Mouse (Mus musculus) hindbrain, embryonic 16.5 days (tissue): ENCODE data around the gene Cenpb. TPM values are rescaled to one million over a fixed set of nuclear protein-coding genes. Genes with fewer than 3 reads are reported as not detected.
A peak's percentile ranks its signal among the peaks of the same experiment; 100 is the strongest.
"Not testable (repeated sequence)": the region's sequence is repeated elsewhere in the genome, so short reads cannot be mapped to it uniquely, and the experiment has no call there.

ENCODE experiments used
- ATAC-seq: fragments of 200-750 bp; cut with Nextera tagmentation; 2 replicates; pipeline ENCODE4 v1.8.0; 2017; ENCODE audit warnings: moderate TSS enrichment, moderate library complexity
- H3K27ac ChIP-seq: fragments of 300-500 bp; sonication (generic); 2 replicates; pipeline ENCODE4 v1.5.1; 2014; ENCODE audit warnings: low read depth, mild to moderate bottlenecking, control low read depth, low read length, moderate library complexity
- H3K27me3 ChIP-seq: fragments of 300-500 bp; sonication (generic); replicated peaks from 2 replicates; pipeline ENCODE4 v1.6.1; 2014; ENCODE audit warnings: low read length; ENCODE audit not compliant: control insufficient read depth, insufficient read depth
- H3K36me3 ChIP-seq: fragments of 300-500 bp; sonication (generic); 2 replicates; pipeline ENCODE4 v1.6.1; 2014; ENCODE audit warnings: mild to moderate bottlenecking, low read length, moderate library complexity, mixed read lengths; ENCODE audit not compliant: control insufficient read depth, insufficient read depth
- H3K4me1 ChIP-seq: fragments of 300-500 bp; sonication (generic); 2 replicates; pipeline ENCODE4 v1.6.1; 2014; ENCODE audit warnings: low read depth, low read length; ENCODE audit not compliant: control insufficient read depth, insufficient read depth
- H3K4me2 ChIP-seq: fragments of 300-500 bp; sonication (generic); 2 replicates; pipeline ENCODE4 v1.6.1; 2014; ENCODE audit warnings: mild to moderate bottlenecking, low read length, control low read depth, moderate library complexity
- H3K4me3 ChIP-seq: fragments of 300-500 bp; sonication (generic); 2 replicates; pipeline ENCODE4 v1.5.1; 2014; ENCODE audit warnings: mild to moderate bottlenecking, low read length, control low read depth, moderate library complexity
- H3K9ac ChIP-seq: fragments of 300-500 bp; sonication (generic); 2 replicates; pipeline ENCODE4 v1.6.1; 2014; ENCODE audit warnings: low read depth, mild to moderate bottlenecking, control low read depth, low read length, moderate library complexity
- H3K9me3 ChIP-seq: fragments of 300-500 bp; sonication (generic); 2 replicates; pipeline ENCODE4 v1.6.1; 2014; ENCODE audit warnings: mild to moderate bottlenecking, low read length, moderate library complexity; ENCODE audit not compliant: control insufficient read depth
- WGBS: fragments of 180-500 bp; shearing (Covaris S2); extraction: QIAGEN DNeasy Blood & Tissue Kit; methylation state at CpG from one replicate; pipeline ENCODE4 v1.1.7; 2014; 5-methylcytosine and 5-hydroxymethylcytosine counted together
- polyA plus RNA-seq: library from polyadenylated mRNA; unstranded; fragments of >200 nt; fragmentation: Nextera tagmentation; extraction: Ambion mirVana; gene quantifications from 2 replicates; pipeline ENCODE4 v1.2.1, GENCODE M21; 2015

The Cenpb gene
- 11.1 and 11.3 TPM in 2 replicates for polyA plus RNA-seq

DNA sequence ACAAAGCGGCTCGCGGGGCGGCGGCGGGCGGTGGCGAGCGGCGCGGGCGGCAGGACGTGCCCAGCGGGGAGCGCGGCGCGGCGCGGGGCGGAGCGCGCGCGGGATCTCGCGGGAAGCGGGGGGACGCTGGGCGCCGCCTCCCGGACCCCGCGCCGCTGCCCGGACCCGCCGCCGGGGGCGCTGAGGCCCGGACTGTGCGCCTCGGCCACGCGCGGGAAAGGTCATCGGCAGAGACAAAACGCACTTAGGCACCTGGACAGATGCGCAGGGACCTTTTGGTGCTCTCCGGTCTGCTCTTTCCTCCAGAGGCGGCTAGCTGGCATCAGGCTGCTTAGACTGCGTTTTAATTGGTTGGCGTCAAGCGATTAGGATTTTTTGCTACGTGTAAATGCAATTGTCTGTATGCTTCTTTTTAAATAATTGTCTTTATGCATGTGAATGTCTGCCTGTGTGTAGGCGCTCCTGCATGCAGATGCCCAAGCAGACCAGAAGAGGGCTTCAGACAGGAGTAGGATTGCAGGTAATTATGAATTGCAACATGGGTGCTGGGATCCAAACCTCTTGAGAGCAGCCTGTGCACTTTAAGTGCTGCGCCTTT, at the start of gene Cenpb:
Cenpb (minus strand) TSS at position 78 of the 598 bp plus-strand sequence.
- peak; percentile 85 for ATAC-seq
- WGBS: 3% methylated on average over 38 of the region's 57 CpGs
- Histone ChIP-seq H3K27me3 (no peaks in the 10 kb centered on the region), H3K27ac (peak within 1 kb of the TSS; percentile 97), H3K4me3 (peak within 1 kb of the TSS; percentile 78), H3K4me1 (peaks cover 30% of the 10 kb centered on the region), H3K4me2 (peak within 1 kb of the TSS; percentile 97), H3K9me3 (no peaks in the 10 kb centered on the region), H3K36me3 (no peaks in the 10 kb centered on the region), H3K9ac (peak within 1 kb of the TSS; percentile 88)

DNA sequence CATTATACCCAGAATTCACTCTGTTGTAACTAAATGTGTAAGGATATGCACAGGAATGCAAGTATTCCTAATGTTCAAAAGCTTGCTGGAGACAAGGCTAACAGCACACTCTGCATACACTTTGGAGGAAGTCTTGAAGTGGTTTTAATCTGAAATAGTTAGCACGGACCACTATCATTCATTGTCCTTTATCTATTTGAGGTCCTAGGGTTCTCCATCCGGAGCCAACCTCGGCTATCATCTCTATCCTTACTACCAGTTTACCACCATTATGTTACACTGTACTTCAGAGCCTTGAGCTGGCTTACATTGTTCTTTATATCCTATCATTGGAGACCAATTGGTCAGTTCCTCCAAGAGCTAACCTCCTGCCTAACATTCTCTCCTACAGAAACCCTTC, 47.4 kb upstream of the Cenpb start:
- no peak for ATAC-seq
- 91% methylated on average over 3 of the region's 3 CpGs for WGBS
- no peak overlapping the region for H3K27ac ChIP-seq

GRCm38 (mm10) chr2:131226669-131227068, 46.8 kb upstream of the Cenpb start:
- not testable (repeated sequence) for ATAC-seq

More for the DNA sequence above, 47.4 kb upstream of the Cenpb start:
- no peak overlapping the region for H3K4me2 ChIP-seq
- H3K27me3 ChIP-seq: no peaks in the 10 kb centered on the region
- H3K4me3 ChIP-seq: no peak overlapping the region
- no peaks in the 10 kb centered on the region for H3K9me3 ChIP-seq
- H3K9ac ChIP-seq: no peak overlapping the region
- H3K4me1 ChIP-seq: no peaks in the 10 kb centered on the region
- H3K36me3 ChIP-seq: no peaks in the 10 kb centered on the region

GRCm38 (mm10) chr2:131225178-131225577, 45.3 kb upstream of the Cenpb start:
- no peaks in the 10 kb centered on the region for H3K27me3 ChIP-seq
- no peak overlapping the region for H3K27ac ChIP-seq
- H3K4me1 ChIP-seq: no peaks in the 10 kb centered on the region
- no peak overlapping the region for H3K4me2 ChIP-seq
- no peak for ATAC-seq
- H3K9me3 ChIP-seq: no peaks in the 10 kb centered on the region
- H3K9ac ChIP-seq: no peak overlapping the region
- no peaks in the 10 kb centered on the region for H3K36me3 ChIP-seq
- WGBS: 84% methylated on average over 6 of the region's 6 CpGs
- no peak overlapping the region for H3K4me3 ChIP-seq

More at GRCm38 (mm10) chr2:131226669-131227068, 46.8 kb upstream of the Cenpb start:
- not testable (repeated sequence) for H3K36me3 ChIP-seq, H3K27me3 ChIP-seq, H3K4me3 ChIP-seq, H3K4me1 ChIP-seq, H3K9ac ChIP-seq, H3K4me2 ChIP-seq, H3K27ac ChIP-seq, H3K9me3 ChIP-seq
- WGBS: 83% methylated on average over 2 of the region's 2 CpGs

- Histone ChIP-seq H3K9me3 (no peaks in the 10 kb centered on the region), H3K4me3 (no peak overlapping the region), H3K36me3 (no peaks in the 10 kb centered on the region), H3K27ac (no peak overlapping the region), H3K27me3 (no peaks in the 10 kb centered on the region), H3K4me2 (no peak overlapping the region), H3K4me1 (no peaks in the 10 kb centered on the region), H3K9ac (no peak overlapping the region)
- WGBS: 58% methylated on average over 1 of the region's 1 CpGs
- no peak for ATAC-seq
Observed at GRCm38 (mm10) chr2:131223569-131223968, 43.7 kb upstream of the Cenpb start.

- Histone ChIP-seq H3K36me3 (no peaks in the 10 kb centered on the region), H3K27ac (no peak overlapping the region), H3K9ac (no peak overlapping the region), H3K27me3 (no peaks in the 10 kb centered on the region), H3K9me3 (no peaks in the 10 kb centered on the region), H3K4me2 (no peak overlapping the region), H3K4me3 (no peak overlapping the region), H3K4me1 (no peaks in the 10 kb centered on the region)
- ATAC-seq: no peak
- WGBS: 46% methylated on average over 5 of the region's 5 CpGs
Observed at GRCm38 (mm10) chr2:131222562-131222961, 42.7 kb upstream of the Cenpb start.

- Histone ChIP-seq H3K4me2 (no peak overlapping the region), H3K4me3 (no peak overlapping the region), H3K9me3 (no peaks in the 10 kb centered on the region), H3K27me3 (no peaks in the 10 kb centered on the region), H3K27ac (no peak overlapping the region), H3K4me1 (no peaks in the 10 kb centered on the region), H3K9ac (no peak overlapping the region), H3K36me3 (no peaks in the 10 kb centered on the region)
- ATAC-seq: no peak
- 71% methylated on average over 3 of the region's 3 CpGs for WGBS
Observed at GRCm38 (mm10) chr2:131221853-131222515, 42.1 kb upstream of the Cenpb start.

DNA sequence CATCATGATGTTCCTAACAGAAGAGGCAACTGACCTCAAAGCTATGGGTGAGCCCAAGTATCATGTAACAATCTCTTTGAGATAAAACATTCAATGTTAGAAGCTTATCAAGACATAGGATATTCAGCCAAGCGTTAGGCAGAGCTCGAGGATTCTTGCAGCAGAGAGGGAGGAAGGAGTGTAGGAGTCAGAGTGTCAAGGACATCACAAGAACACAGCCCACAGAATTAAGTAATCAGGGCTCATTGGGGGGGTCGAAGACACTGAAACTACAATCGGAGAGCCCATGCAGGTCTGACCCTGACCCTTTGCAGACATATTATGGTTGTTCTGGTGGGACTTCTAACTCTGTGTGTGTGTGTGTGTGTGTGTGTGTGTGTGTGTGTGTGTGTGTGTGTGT, 40.2 kb upstream of the Cenpb start:
- no peaks in the 10 kb centered on the region for H3K36me3 ChIP-seq
- H3K9ac ChIP-seq: no peak overlapping the region
- no peaks in the 10 kb centered on the region for H3K9me3 ChIP-seq
- H3K27ac ChIP-seq: no peak overlapping the region
- WGBS: 88% methylated on average over 4 of the region's 4 CpGs
- no peaks in the 10 kb centered on the region for H3K27me3 ChIP-seq
- no peak overlapping the region for H3K4me2 ChIP-seq
- no peaks in the 10 kb centered on the region for H3K4me1 ChIP-seq
- ATAC-seq: no peak
- no peak overlapping the region for H3K4me3 ChIP-seq

DNA sequence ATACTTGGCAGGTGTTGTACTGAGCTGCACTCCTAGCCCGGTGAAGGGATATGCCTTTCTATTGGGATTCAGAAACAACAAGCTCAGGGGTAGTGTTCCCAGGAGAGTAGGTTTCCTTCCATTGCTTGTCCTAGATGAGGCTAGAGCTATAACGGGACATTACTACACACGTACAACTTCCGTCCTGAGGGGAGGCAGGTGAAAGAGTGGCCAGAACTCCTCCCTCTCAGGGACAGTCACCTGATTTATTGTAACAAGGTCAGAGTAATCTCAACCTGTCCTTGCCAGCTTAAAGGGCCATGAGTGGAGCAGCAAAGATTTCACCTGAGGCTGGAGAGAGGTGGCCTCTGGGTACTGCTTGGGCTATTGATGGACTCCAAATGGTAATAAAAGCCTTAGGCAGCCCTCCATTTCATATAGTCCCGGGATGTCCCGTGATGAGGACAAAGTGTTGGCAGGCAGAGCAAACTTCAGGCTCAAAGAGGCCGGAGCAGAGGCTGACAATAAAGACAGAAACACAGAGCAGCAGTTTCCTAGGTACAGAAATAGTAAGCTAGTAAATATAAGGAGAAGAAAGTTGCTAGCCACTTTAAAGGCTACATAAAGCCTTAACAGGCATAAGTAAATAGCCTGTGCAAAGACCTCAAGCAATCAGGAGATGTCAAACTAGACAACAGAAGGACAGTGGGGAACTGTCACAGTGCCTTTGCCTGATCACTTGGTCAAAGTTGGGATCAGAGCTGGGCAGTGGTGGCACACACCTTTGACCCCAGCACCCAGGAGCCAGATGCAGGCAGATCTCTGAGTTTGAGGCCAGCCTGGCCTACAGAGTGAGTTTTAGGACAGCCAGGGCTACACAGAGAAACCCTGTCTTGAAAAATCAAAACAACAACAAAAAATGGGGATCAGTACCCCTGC, 36.3 kb upstream of the Cenpb start:
- ATAC-seq: no peak
- Histone ChIP-seq H3K9me3 (no peaks in the 10 kb centered on the region), H3K27me3 (no peaks in the 10 kb centered on the region), H3K27ac (no peak overlapping the region), H3K36me3 (peaks cover 8% of the 10 kb centered on the region), H3K4me2 (no peak overlapping the region), H3K9ac (no peak overlapping the region), H3K4me1 (peaks cover 2% of the 10 kb centered on the region), H3K4me3 (no peak overlapping the region)
- WGBS: 86% methylated on average over 7 of the region's 7 CpGs
